ENCODE assay signal across 9 mouse cellular contexts in the genomic region with DNA sequence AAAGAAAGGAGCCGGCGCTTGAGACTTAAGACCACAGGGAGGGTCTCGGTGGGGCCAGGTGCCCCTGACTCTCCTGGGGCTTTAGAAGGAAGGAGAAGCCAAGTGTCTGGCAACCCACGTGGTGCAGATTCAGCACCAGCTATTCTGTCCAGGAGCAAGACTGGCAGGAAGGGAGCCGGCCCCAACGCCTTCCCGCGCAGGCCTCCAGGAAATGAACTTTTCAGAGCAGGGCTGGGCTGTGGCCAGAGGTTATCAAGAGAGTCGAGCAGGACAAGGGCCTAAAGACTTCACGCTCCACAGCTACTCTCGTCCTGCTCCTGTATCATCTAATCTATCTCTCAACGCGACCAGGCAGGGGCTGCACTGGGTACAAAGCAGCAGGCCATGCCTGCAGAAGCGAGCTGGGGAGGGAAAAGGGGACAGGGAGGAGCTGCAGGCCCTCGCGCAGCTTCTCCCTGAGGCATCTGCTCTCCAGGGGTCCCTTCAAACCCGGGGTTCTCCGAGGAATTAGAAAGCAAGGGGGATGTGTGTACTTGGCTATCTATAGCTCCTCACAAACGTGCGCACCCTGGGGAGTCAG. TPM values are rescaled to one million over a fixed set of nuclear protein-coding genes. Genes with fewer than 3 reads are reported as not detected.
A peak's percentile ranks its signal among the peaks of the same experiment; 100 is the strongest.
DNase-seq lines count a peak whose midpoint lies in the region; ATAC-seq and TF ChIP-seq lines count a peak whose summit lies in the region.
"Had no signal": no experiment of that assay in that cellular context is flagged by ENCODE, and none has a peak within 500 bp of the region (broad histone marks: within the 10 kb centered on the region; RNA-seq: fewer than 3 reads in every experiment).

No protein-coding gene starts in this region.

- H3K27ac ChIP-seq in forebrain, embryonic 11.5 days (ENCODE audit: low read depth, low read length), result peak overlapping the region; percentile 97
- H3K27ac ChIP-seq in midbrain, embryonic 11.5 days (ENCODE audit: low read depth, low read length), result peak overlapping the region; percentile 94
- H3K27ac ChIP-seq in thymus, adult 2 months (ENCODE audit: control insufficient read depth, insufficient read depth, low read length), result no peak overlapping the region

- no peak for TF ChIP-seq CTCF in thymus, adult 2 months (IDR thresholded peaks at IDR 0.05; ENCODE audit: borderline replicate concordance, control insufficient read depth, extremely low read depth, insufficient read depth, low read length, poor library complexity)

- no peaks in the 10 kb centered on the region for H3K36me3 ChIP-seq in forebrain, embryonic 11.5 days (ENCODE audit: control insufficient read depth, insufficient read depth, low read length)
- H3K36me3 ChIP-seq in midbrain, embryonic 11.5 days (ENCODE audit: control insufficient read depth, insufficient read depth, low read length), result no peaks in the 10 kb centered on the region
- no peaks in the 10 kb centered on the region for H3K36me3 ChIP-seq in thymus, adult 2 months (ENCODE audit: control insufficient read depth, insufficient read depth, low read length)

- no peaks in the 10 kb centered on the region for H3K9me3 ChIP-seq in forebrain, embryonic 11.5 days (ENCODE audit: control insufficient read depth, low read length)
- H3K9me3 ChIP-seq in midbrain, embryonic 11.5 days (ENCODE audit: control insufficient read depth, low read length), result no peaks in the 10 kb centered on the region

- H3K27me3 ChIP-seq in forebrain, embryonic 11.5 days (ENCODE audit: control insufficient read depth, insufficient read depth, low read length), result peaks cover 3% of the 10 kb centered on the region; the same call in 1 of the 2 replicates
- peaks cover 7% of the 10 kb centered on the region for H3K27me3 ChIP-seq in midbrain, embryonic 11.5 days (ENCODE audit: control insufficient read depth, insufficient read depth, low read length)
- peaks cover 8% of the 10 kb centered on the region; the same call in 1 of the 2 replicates for H3K27me3 ChIP-seq in thymus, adult 2 months (ENCODE audit: control insufficient read depth, insufficient read depth, low read length)

- peaks cover 34% of the 10 kb centered on the region for H3K4me1 ChIP-seq in forebrain, embryonic 11.5 days (replicated peaks; ENCODE audit: control insufficient read depth, insufficient read depth, low read length)
- H3K4me1 ChIP-seq in midbrain, embryonic 11.5 days (ENCODE audit: control insufficient read depth, insufficient read depth, low read length), result peaks cover 70% of the 10 kb centered on the region
- H3K4me1 ChIP-seq in thymus, adult 2 months (replicated peaks; ENCODE audit: control insufficient read depth, insufficient read depth, low read length), result no peaks in the 10 kb centered on the region

- TF ChIP-seq POLR2A in thymus, adult 2 months (IDR thresholded peaks at IDR 0.05; ENCODE audit: control insufficient read depth, extremely low read depth, insufficient read depth, low read length, poor library complexity), result no peak

- intact Hi-C loops in heart, postnatal 25 days (cut with DNase I), result loop anchor here (5.0 kb wide), 1 partner anchor 41 kb away; no protein-coding TSS in a partner anchor

- H3K4me2 ChIP-seq in forebrain, embryonic 11.5 days (ENCODE audit: low read depth, low read length, severe bottlenecking), result peak overlapping the region; percentile 96
- H3K4me2 ChIP-seq in midbrain, embryonic 11.5 days, result peak overlapping the region; percentile 98

- under 1% methylated on average over 20 of the region's 20 CpGs for WGBS in forebrain, embryonic 11.5 days
- under 1% methylated on average over 20 of the region's 20 CpGs for WGBS in midbrain, embryonic 11.5 days
- 3% methylated on average over 20 of the region's 20 CpGs for WGBS in thymus, adult 2 months

- no peak for ATAC-seq in forebrain, embryonic 11.5 days (replicated peaks; ENCODE audit: low FRiP score)
- ATAC-seq in midbrain, embryonic 11.5 days (ENCODE audit: low FRiP score), result no peak

- peak overlapping the region; percentile 94 for H3K4me3 ChIP-seq in forebrain, embryonic 11.5 days (ENCODE audit: low read depth, low read length)
- peak overlapping the region; percentile 93 for H3K4me3 ChIP-seq in midbrain, embryonic 11.5 days (ENCODE audit: low read depth, low read length)
- no peak overlapping the region for H3K4me3 ChIP-seq in thymus, adult 2 months (ENCODE audit: control insufficient read depth, insufficient read depth, low read length)

- peak overlapping the region; percentile 98 for H3K9ac ChIP-seq in forebrain, embryonic 11.5 days (ENCODE audit: low read length)
- peak overlapping the region; percentile 99 for H3K9ac ChIP-seq in midbrain, embryonic 11.5 days (ENCODE audit: low read length)

- peak; percentile 44 for DNase-seq in 3T3-L1 (ENCODE audit: low read depth, low spot score)
- DNase-seq in adrenal gland, adult 2 months, result peak; percentile 77
- peak; percentile 79 for DNase-seq in forebrain, embryonic 11.5 days (ENCODE audit: low spot score)
- peak; percentile 68 for DNase-seq in heart, postnatal 25 days (ENCODE audit: low spot score)
- peak; percentile 73 to 82 for DNase-seq in kidney, postnatal 4 days
- peak; percentile 95 for DNase-seq in midbrain, embryonic 11.5 days (ENCODE audit: low spot score, missing footprints)
- DNase-seq in thymus, adult 2 months, result no peak
- DNase-seq in frontal cortex, postnatal 14 days (ENCODE audit: low spot score in 2 of 2), result no peak

RNA-seq across cellular contexts. Expression of gene Zfp423, which starts 1.4 kb away (rescaled TPM):
- total RNA-seq in adrenal gland, adult 2 months (2021), result 10 to 100 TPM; 21.4 to 28.1 TPM
- 17.5 and 23.6 TPM in 2 replicates for polyA plus RNA-seq in adrenal gland, adult 2 months (2012; rRNA removed)
- 42.1 and 44.8 TPM in 2 replicates for polyA plus RNA-seq in forebrain, embryonic 11.5 days (2014; fragmentation: Nextera tagmentation; extraction: Ambion mirVana)
- 1 to 10 TPM; 6.1 to 6.7 TPM for total RNA-seq in heart, postnatal 25 days (2021)
- 40.3 and 43.4 TPM in 2 replicates for polyA plus RNA-seq in midbrain, embryonic 11.5 days (2014; fragmentation: Nextera tagmentation; extraction: Ambion mirVana)
- 2.5 and 2.7 TPM in 2 replicates for polyA plus RNA-seq in thymus, adult 2 months (2012; rRNA removed)
- total RNA-seq: neutrophil, adult 5-6 weeks had no signal

Comparison
In these comparisons a context has a peak if more than half of its experiments do, and no peak if none do; other contexts are left out.
1. DNase-seq: peak in 3T3-L1 (single experiment), adrenal gland, adult 2 months (single experiment), forebrain, embryonic 11.5 days (single experiment), heart, postnatal 25 days (single experiment), kidney, postnatal 4 days (2 of 2) and midbrain, embryonic 11.5 days (single experiment); none in thymus, adult 2 months (single experiment) and frontal cortex, postnatal 14 days (0 of 2).